Mouse (Mus musculus) cortical plate, adult 2 months (tissue): ENCODE measurements around the gene Sestd1.

Source experiments
- CTCF ChIP-seq: fragments of 200-500 bp; IDR thresholded peaks from 2 replicates; pipeline ENCODE4 v1.5.1; 2011; ENCODE audit warnings: mild to moderate bottlenecking, control low read depth, low read length; ENCODE audit not compliant: insufficient read depth; ENCODE audit errors: extremely low read depth
- POLR2A ChIP-seq: fragments of 200-500 bp; IDR thresholded peaks from 2 replicates; pipeline ENCODE4 v1.6.1; 2011; ENCODE audit warnings: mild to moderate bottlenecking, low read length, control low read depth; ENCODE audit not compliant: insufficient read depth; ENCODE audit errors: extremely low read depth

GRCm38 (mm10) chr2:77149576-77149975 is 130.8 kb downstream of the Sestd1 start:
- no peak for TF ChIP-seq CTCF
- no peak for TF ChIP-seq POLR2A
